Mouse (Mus musculus) kidney, adult 2 months (tissue): Measurements from ENCODE around the gene 2310057N15Rik. TPM values are rescaled to one million over a fixed set of nuclear protein-coding genes. Genes with fewer than 3 reads are reported as not detected.
"Not testable (repeated sequence)": the region's sequence is repeated elsewhere in the genome, so short reads cannot be mapped to it uniquely, and the experiment has no call there.

Experiments
- DNase-seq: peaks from one replicate; pipeline ENCODE4 v3.0.0; 2021
- H3K27ac ChIP-seq: fragments of 200-500 bp; 2 replicates; pipeline ENCODE4 v1.5.1; 2012; ENCODE audit warnings: low read depth, low read length, control low read depth, inconsistent platforms; ENCODE audit not compliant: insufficient read depth
- H3K27me3 ChIP-seq: fragments of 200-500 bp; replicated peaks from 2 replicates; pipeline ENCODE4 v1.6.1; 2012; ENCODE audit warnings: mild to moderate bottlenecking, moderate library complexity, low read length, inconsistent platforms; ENCODE audit not compliant: control insufficient read depth, insufficient read depth
- H3K36me3 ChIP-seq: fragments of 200-500 bp; 2 replicates; pipeline ENCODE4 v1.6.1; 2012; ENCODE audit warnings: mild to moderate bottlenecking, moderate library complexity, low read length, inconsistent platforms; ENCODE audit not compliant: control insufficient read depth, insufficient read depth
- H3K4me1 ChIP-seq: fragments of 200-500 bp; 2 replicates; pipeline ENCODE4 v1.6.1; 2011; ENCODE audit warnings: low read length; ENCODE audit not compliant: control insufficient read depth, insufficient read depth
- H3K4me3 ChIP-seq: fragments of 200-500 bp; 2 replicates; pipeline ENCODE4 v1.5.1; 2011; ENCODE audit warnings: mild to moderate bottlenecking, low read depth, low read length, control low read depth; ENCODE audit not compliant: insufficient read depth
- CTCF ChIP-seq: fragments of 200-500 bp; conservative IDR thresholded peaks from 2 replicates; pipeline ENCODE4 v1.5.1; 2011; ENCODE audit warnings: low read depth, mild to moderate bottlenecking, control low read depth, low read length, moderate library complexity, mixed read lengths; ENCODE audit not compliant: insufficient read depth, insufficient read length
- POLR2A ChIP-seq: fragments of 200-500 bp; IDR thresholded peaks from one replicate; pipeline ENCODE4 v1.6.1; 2011; ENCODE audit warnings: low read depth, low read length, control low read depth
- WGBS: fragments of 180-500 bp; shearing (Covaris S2); methylation state at CpG from one replicate; pipeline ENCODE4 v1.1.7; 2018; 5-methylcytosine and 5-hydroxymethylcytosine counted together
- polyA plus RNA-seq: library from polyadenylated mRNA; depleted of rRNA; stranded (reverse); fragments of >200 nt; gene quantifications from 2 replicates; pipeline ENCODE4 v1.2.3, GENCODE M21; 2012; rRNA removed

Gene 2310057N15Rik
- not detected in 2 replicates for polyA plus RNA-seq

DNA sequence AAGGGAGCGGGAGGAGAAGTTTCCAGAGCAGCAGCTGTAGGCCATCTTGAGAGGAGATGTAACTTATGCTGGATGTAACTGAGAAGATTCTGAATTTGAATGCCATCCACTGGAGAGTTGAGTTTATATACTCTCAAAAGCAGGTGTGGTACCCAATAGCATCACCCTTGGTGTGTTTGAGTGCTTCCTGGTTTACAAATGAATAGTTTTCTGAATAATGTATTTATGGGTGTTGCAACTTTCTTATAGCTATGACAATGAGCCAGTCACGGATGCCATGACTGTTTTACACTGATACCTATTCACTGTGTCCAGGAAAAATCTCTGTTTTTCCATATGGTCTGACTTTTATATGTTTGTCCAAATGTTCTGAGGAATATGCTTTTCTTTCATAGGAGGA, at the start of gene 2310057N15Rik:
TSS of gene 2310057N15Rik (minus strand) at position 101 of the 400 bp plus-strand sequence.
- WGBS = 86% methylated on average over 2 of the region's 2 CpGs
- no peak within 1 kb of the TSS for H3K4me3 ChIP-seq
- H3K4me1 ChIP-seq = no peaks in the 10 kb centered on the region
- no peaks in the 10 kb centered on the region for H3K36me3 ChIP-seq
- TF ChIP-seq POLR2A (no peak), CTCF (no peak)
- DNase-seq = no peak
- no peaks in the 10 kb centered on the region for H3K27me3 ChIP-seq
- H3K27ac ChIP-seq = no peak within 1 kb of the TSS

DNA sequence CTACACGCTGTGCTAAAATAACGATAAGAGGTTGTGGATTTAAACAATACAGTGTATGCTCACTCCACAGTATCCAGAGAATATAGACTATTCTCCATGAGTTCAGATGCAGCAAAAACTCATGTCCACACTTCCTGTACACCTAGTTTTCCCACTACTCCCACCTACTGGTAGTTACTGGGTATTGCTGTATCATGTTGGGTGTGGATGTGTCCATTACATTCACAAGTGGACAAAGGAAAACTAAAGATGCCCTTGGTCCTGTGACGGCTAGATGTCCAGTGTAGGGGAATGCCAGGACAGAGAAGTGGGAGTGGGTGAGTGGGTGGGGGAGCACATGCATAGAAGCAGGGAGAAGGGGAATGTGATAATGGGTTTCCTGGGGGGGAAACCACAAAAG, 49.7 kb upstream of the 2310057N15Rik start:
- 78% methylated on average over 3 of the region's 3 CpGs for WGBS

DNA sequence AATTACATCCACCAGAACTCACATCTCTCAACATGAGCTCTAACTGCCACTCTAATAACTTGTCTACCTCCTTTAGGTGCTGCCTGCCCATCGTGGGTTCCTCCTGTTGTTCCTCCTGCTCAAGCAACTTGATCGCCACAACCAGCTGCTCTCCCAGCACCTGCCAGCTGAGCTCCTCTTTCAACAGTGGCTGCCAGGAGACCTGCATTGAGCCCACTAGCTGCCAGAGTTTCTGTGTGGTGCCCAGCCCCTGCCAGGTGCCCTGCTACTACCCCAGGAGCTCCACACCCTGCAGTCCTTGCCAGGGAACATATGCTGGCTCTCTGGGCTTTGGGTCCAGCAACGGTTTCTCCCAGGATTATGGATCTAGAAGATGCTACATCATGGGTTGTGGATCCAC, 46.1 kb upstream of the 2310057N15Rik start, which contains the start of gene Krtap15:
TSS of gene Krtap15 (plus strand) at position 150 of the 400 bp plus-strand sequence.
- TF ChIP-seq CTCF (no peak), POLR2A (no peak)
- H3K27ac ChIP-seq = no peak within 1 kb of the TSS

More for the DNA sequence above, 49.7 kb upstream of the 2310057N15Rik start:
- peak; percentile 51 for DNase-seq
- Histone ChIP-seq H3K27me3 (no peaks in the 10 kb centered on the region), H3K4me1 (no peaks in the 10 kb centered on the region), H3K27ac (no peak overlapping the region), H3K4me3 (no peak overlapping the region), H3K36me3 (no peaks in the 10 kb centered on the region)
- TF ChIP-seq CTCF = peak; percentile 41; the same call in 1 of the 2 replicates
- no peak for TF ChIP-seq POLR2A

DNA sequence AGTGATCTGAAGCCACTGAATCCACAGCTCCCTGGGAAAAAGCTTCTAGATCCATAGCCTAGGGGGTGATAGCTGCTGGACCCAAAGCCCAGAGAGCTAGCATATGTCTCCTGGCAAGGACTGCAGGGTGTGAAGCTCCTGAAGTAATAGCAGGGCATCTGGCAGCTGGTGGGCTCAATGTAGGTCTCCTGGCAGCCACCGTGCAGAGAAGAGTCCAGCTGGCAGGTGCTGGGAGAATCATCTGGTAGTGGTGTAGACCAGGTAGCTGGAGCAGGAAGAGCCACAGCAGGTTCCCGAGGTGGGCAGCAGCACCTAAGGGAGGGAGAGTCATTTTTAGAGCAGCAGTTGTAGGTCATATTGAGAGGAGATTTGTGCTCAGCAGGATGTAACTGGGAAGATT, 37.8 kb upstream of the 2310057N15Rik start, which contains the start of gene Gm20741:
TSS of gene Gm20741 (minus strand) at position 394 of the 400 bp plus-strand sequence.
- Histone ChIP-seq H3K36me3 (no peaks in the 10 kb centered on the region), H3K27me3 (no peaks in the 10 kb centered on the region), H3K4me1 (no peaks in the 10 kb centered on the region), H3K4me3 (no peak within 1 kb of the TSS), H3K27ac (no peak within 1 kb of the TSS)
- TF ChIP-seq POLR2A (no peak), CTCF (no peak)
- WGBS = 80% methylated on average over 2 of the region's 2 CpGs
- no peak for DNase-seq

More for the DNA sequence above, 46.1 kb upstream of the 2310057N15Rik start, which contains the start of gene Krtap15:
- WGBS = 72% methylated on average over 3 of the region's 3 CpGs
- Histone ChIP-seq H3K4me3 (no peak within 1 kb of the TSS), H3K36me3 (no peaks in the 10 kb centered on the region), H3K27me3 (no peaks in the 10 kb centered on the region), H3K4me1 (no peaks in the 10 kb centered on the region)
- DNase-seq = no peak

DNA sequence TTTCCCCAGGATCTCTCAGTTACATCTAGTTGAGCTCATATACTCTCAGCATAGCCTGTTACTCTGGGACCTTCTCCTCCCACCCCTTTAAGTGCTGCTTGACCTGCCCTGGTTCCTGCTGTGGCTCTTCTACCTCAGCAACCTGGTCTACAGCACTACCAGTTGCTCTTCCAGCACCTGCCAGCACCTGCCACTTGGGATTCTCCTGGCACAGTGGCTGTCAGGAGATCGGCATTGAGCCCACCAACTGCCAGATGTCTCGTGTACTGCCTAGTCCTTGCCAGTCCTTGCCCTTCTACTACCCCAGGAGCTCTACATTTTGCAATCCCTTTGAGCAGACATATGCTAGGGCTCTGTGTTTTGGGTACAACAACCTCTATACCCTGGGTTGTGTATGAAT, 12.8 kb upstream of the 2310057N15Rik start:
- Histone ChIP-seq H3K27me3 (no peaks in the 10 kb centered on the region), H3K36me3 (no peaks in the 10 kb centered on the region), H3K4me3 (no peak overlapping the region), H3K27ac (no peak overlapping the region), H3K4me1 (no peaks in the 10 kb centered on the region)
- 86% methylated on average over 2 of the region's 2 CpGs for WGBS
- DNase-seq = no peak
- TF ChIP-seq CTCF (no peak), POLR2A (no peak)

DNA sequence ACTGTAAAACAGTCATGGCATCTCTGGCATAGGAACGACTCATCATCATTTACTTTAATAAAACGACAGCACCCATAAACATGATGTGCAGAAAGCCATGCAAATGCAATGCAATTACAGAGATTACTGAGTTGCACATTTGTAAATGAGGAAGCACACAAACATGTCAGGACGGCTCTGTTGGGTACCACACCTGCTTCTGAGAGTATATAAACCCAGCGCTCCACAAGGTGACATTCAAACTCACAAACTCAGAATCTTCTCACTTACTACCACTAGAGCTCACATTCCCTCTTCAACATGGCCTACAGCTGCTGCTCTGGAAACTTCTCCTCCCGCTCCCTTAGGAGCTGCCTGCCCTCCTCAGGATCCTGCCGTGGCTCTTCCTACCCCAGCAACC, 3.6 kb upstream of the 2310057N15Rik start, which contains the start of gene Gm5965:
TSS of gene Gm5965 (plus strand) at position 301 of the 400 bp plus-strand sequence.
- H3K27ac ChIP-seq = no peak within 1 kb of the TSS
- TF ChIP-seq CTCF = no peak
- no peak for TF ChIP-seq POLR2A
- H3K27me3 ChIP-seq = no peaks in the 10 kb centered on the region
- no peaks in the 10 kb centered on the region for H3K36me3 ChIP-seq
- 86% methylated on average over 6 of the region's 6 CpGs for WGBS
- no peak for DNase-seq
- no peaks in the 10 kb centered on the region for H3K4me1 ChIP-seq
- no peak within 1 kb of the TSS for H3K4me3 ChIP-seq

DNA sequence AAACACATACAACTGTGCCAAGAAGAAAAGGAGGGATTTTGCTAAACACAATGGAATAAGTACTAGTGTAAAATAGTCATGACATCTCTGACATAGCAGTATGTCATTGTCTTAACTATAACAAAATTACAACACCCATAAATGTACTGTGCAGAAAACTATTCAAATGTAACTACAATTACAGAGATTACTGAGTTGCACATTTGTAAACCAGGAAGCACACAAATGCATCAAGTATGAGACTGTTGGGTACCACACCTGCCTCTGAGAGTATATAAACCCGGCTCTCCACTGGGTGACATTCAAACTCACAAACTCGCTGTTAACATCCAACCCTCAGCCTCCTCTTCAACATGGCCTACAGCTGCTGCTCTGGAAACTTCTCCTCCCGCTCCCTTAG, 15.5 kb downstream of the 2310057N15Rik start, which contains the start of gene 2310034C09Rik:
TSS of gene 2310034C09Rik (plus strand) at position 301 of the 400 bp plus-strand sequence.
- H3K4me3 ChIP-seq, H3K27ac ChIP-seq, DNase-seq, H3K4me1 ChIP-seq, H3K27me3 ChIP-seq, H3K36me3 ChIP-seq: not testable (repeated sequence)
- 85% methylated on average over 3 of the region's 3 CpGs for whole genome bisulfite sequencing

DNA sequence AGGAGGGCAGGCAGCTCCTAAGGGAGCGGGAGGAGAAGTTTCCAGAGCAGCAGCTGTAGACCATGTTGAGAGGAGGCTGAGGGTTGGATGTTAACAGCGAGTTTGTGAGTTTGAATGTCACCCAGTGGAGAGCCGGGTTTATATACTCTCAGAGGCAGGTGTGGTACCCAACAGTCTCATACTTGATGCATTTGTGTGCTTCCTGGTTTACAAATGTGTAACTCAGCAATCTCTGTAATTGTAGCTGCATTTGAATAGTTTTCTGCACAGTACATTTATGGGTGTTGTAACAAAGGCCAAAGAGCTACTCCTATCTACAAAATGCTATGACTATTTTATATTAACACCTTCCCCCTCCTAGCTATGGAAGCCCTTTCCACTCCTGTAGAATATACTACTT, 22.5 kb downstream of the 2310057N15Rik start, which contains the start of gene Krtap13:
TSS of gene Krtap13 (minus strand) at position 101 of the 400 bp plus-strand sequence.
- H3K4me3 ChIP-seq, H3K27ac ChIP-seq, H3K27me3 ChIP-seq, H3K4me1 ChIP-seq, H3K36me3 ChIP-seq, DNase-seq: not testable (repeated sequence)
- WGBS = 88% methylated on average over 3 of the region's 3 CpGs
